Mouse (Mus musculus) MEL (cell line): ENCODE measurements around the gene Rab31. TPM values are rescaled to one million over a fixed set of nuclear protein-coding genes. Genes with fewer than 3 reads are reported as not detected.
A peak's percentile ranks its signal among the peaks of the same experiment; 100 is the strongest.

Experiments
- DNase-seq: peaks from one replicate; pipeline ENCODE4 v3.0.0; 2011; ENCODE audit warnings: low read depth, low spot score
- H3K27ac ChIP-seq: 2 replicates; pipeline ENCODE4 v1.5.1; 2012; ENCODE audit warnings: low read depth, mild to moderate bottlenecking, control low read depth, low read length, moderate library complexity; ENCODE audit not compliant: control insufficient read depth
- H3K27me3 ChIP-seq, 2 experiments: fragments of 150-350 bp in 1 of 2; sonication (generic) in 1 of 2; 2 replicates each; pipeline ENCODE4 v1.6.1; 2012; ENCODE audit warnings: low read length in 2 of 2, mild to moderate bottlenecking in 2 of 2, improper control_type of control experiment in 1 of 2, moderate library complexity in 1 of 2; ENCODE audit not compliant: insufficient read depth in 2 of 2, control insufficient read depth in 1 of 2
- H3K36me3 ChIP-seq, 2 experiments: 2 replicates each; pipeline ENCODE4 v1.6.1; 2012 to 2014; ENCODE audit warnings: low read length in 2 of 2, improper control_type of control experiment in 1 of 2, inconsistent platforms in 1 of 2, mild to moderate bottlenecking in 1 of 2; ENCODE audit not compliant: insufficient read depth in 2 of 2, control insufficient read depth in 1 of 2
- H3K4me1 ChIP-seq, 2 experiments: fragments of 150-350 bp in 1 of 2; sonication (generic) in 1 of 2; 2 replicates each; pipeline ENCODE4 v1.6.1; 2012; ENCODE audit warnings: low read length in 2 of 2, improper control_type of control experiment in 1 of 2, mild to moderate bottlenecking in 1 of 2; ENCODE audit not compliant: insufficient read depth in 2 of 2, control insufficient read depth in 1 of 2
- H3K4me3 ChIP-seq, 2 experiments: fragments of 150-350 bp in 1 of 2; sonication (generic) in 1 of 2; 2 replicates each; pipeline ENCODE4 v1.5.1; 2012; ENCODE audit warnings: low read depth in 2 of 2, low read length in 2 of 2, mild to moderate bottlenecking in 2 of 2, moderate library complexity in 2 of 2, control low read depth in 1 of 2, improper control_type of control experiment in 1 of 2; ENCODE audit not compliant: control insufficient read depth in 1 of 2, insufficient read depth in 1 of 2
- H3K79me2 ChIP-seq: 2 replicates; pipeline ENCODE4 v1.6.1; 2012; ENCODE audit warnings: mild to moderate bottlenecking, low read length, moderate library complexity; ENCODE audit not compliant: control insufficient read depth, poor library complexity, insufficient read depth
- H3K9ac ChIP-seq: 2 replicates; pipeline ENCODE4 v1.6.1; 2012; ENCODE audit warnings: low read depth, mild to moderate bottlenecking, control low read depth, low read length, moderate library complexity; ENCODE audit not compliant: control insufficient read depth, poor library complexity, severe bottlenecking
- H3K9me3 ChIP-seq: fragments of 150-350 bp; sonication (generic); replicated peaks from 2 replicates; pipeline ENCODE4 v1.6.1; 2012; ENCODE audit warnings: mild to moderate bottlenecking, low read length, improper control_type of control experiment, moderate library complexity; ENCODE audit not compliant: insufficient read depth
- BHLHE40 ChIP-seq: IDR thresholded peaks from 2 replicates; pipeline ENCODE4 v1.6.1; 2012; ENCODE audit warnings: low read depth, mild to moderate bottlenecking, inconsistent platforms, low read length, improper control_type of control experiment, borderline replicate concordance
- CHD2 ChIP-seq: IDR thresholded peaks from 2 replicates; pipeline ENCODE4 v1.6.1; 2011; ENCODE audit warnings: low read length, improper control_type of control experiment
- E2F4 ChIP-seq: IDR thresholded peaks from 2 replicates; pipeline ENCODE4 v1.6.1; 2011; ENCODE audit warnings: low read depth, low read length, improper control_type of control experiment, borderline replicate concordance
- ELF1 ChIP-seq: IDR thresholded peaks from 2 replicates; pipeline ENCODE4 v1.6.1; 2014; ENCODE audit warnings: low read depth, mild to moderate bottlenecking, inconsistent platforms, low read length, improper control_type of control experiment, moderate library complexity
- EP300 ChIP-seq, 2 experiments: IDR thresholded peaks; 2 replicates each; pipeline ENCODE4 v1.6.1; 2011; ENCODE audit warnings: improper control_type of control experiment in 2 of 2, low read length in 2 of 2, low read depth in 1 of 2, mild to moderate bottlenecking in 1 of 2
- ETS1 ChIP-seq: IDR thresholded peaks from 2 replicates; pipeline ENCODE4 v1.6.1; 2012; ENCODE audit warnings: low read depth, mild to moderate bottlenecking, inconsistent platforms, low read length, improper control_type of control experiment, moderate library complexity
- GATA1 ChIP-seq: IDR thresholded peaks from 2 replicates; pipeline ENCODE4 v1.6.1; 2011; ENCODE audit warnings: low read depth, low read length, improper control_type of control experiment
- HCFC1 ChIP-seq: IDR thresholded peaks from 2 replicates; pipeline ENCODE4 v1.6.1; 2012; ENCODE audit warnings: low read depth, mild to moderate bottlenecking, inconsistent platforms, low read length, improper control_type of control experiment, moderate library complexity
- JUND ChIP-seq: IDR thresholded peaks from 2 replicates; pipeline ENCODE4 v1.6.1; 2011; ENCODE audit warnings: low read depth, mild to moderate bottlenecking, improper control_type of control experiment, low read length
- KAT2A ChIP-seq: conservative IDR thresholded peaks from 2 replicates; pipeline ENCODE4 v1.6.1; 2012; ENCODE audit warnings: low read depth, low read length, improper control_type of control experiment, inconsistent platforms
- MAFK ChIP-seq: IDR thresholded peaks from 2 replicates; pipeline ENCODE4 v1.6.1; 2011; ENCODE audit warnings: low read depth, mild to moderate bottlenecking, low read length, improper control_type of control experiment, borderline replicate concordance
- MAX ChIP-seq: IDR thresholded peaks from 2 replicates; pipeline ENCODE4 v1.6.1; 2011; ENCODE audit warnings: low read length, improper control_type of control experiment
- MAZ ChIP-seq: IDR thresholded peaks from 2 replicates; pipeline ENCODE4 v1.6.1; 2012; ENCODE audit warnings: low read depth, mild to moderate bottlenecking, inconsistent platforms, low read length, improper control_type of control experiment
- MEF2A ChIP-seq: IDR thresholded peaks from 2 replicates; pipeline ENCODE4 v1.6.1; 2014; ENCODE audit warnings: low read depth, mild to moderate bottlenecking, inconsistent platforms, low read length, improper control_type of control experiment; ENCODE audit not compliant: poor library complexity, insufficient replicate concordance, severe bottlenecking; ENCODE audit errors: extremely low read depth
- MYB ChIP-seq: IDR thresholded peaks from 2 replicates; pipeline ENCODE4 v1.6.1; 2011; ENCODE audit warnings: mild to moderate bottlenecking, low read depth, low read length, improper control_type of control experiment
- MYC ChIP-seq: IDR thresholded peaks from 2 replicates; pipeline ENCODE4 v1.6.1; 2011; ENCODE audit warnings: low read depth, mild to moderate bottlenecking, low read length, improper control_type of control experiment, moderate library complexity
- NRF1 ChIP-seq: IDR thresholded peaks from 2 replicates; pipeline ENCODE4 v1.6.1; 2014; ENCODE audit warnings: low read depth, mild to moderate bottlenecking, inconsistent platforms, low read length, improper control_type of control experiment, moderate library complexity; ENCODE audit not compliant: poor library complexity, insufficient read depth, severe bottlenecking
- POLR2A ChIP-seq, 2 experiments: IDR thresholded peaks; 2 replicates each; pipeline ENCODE4 v1.6.1; 2011 to 2012; ENCODE audit warnings: low read length in 2 of 2, mild to moderate bottlenecking in 2 of 2, control low read depth in 1 of 2, improper control_type of control experiment in 1 of 2, low read depth in 1 of 2, moderate library complexity in 1 of 2; ENCODE audit not compliant: control insufficient read depth in 1 of 2, insufficient read depth in 1 of 2, poor library complexity in 1 of 2
- POLR2AphosphoS2 ChIP-seq: IDR thresholded peaks from 2 replicates; pipeline ENCODE4 v1.6.1; 2011; ENCODE audit warnings: low read length, improper control_type of control experiment
- RAD21 ChIP-seq: IDR thresholded peaks from 2 replicates; pipeline ENCODE4 v1.6.1; 2011; ENCODE audit warnings: mild to moderate bottlenecking, low read depth, low read length, improper control_type of control experiment
- RCOR1 ChIP-seq: IDR thresholded peaks from 2 replicates; pipeline ENCODE4 v1.6.1; 2012; ENCODE audit warnings: low read depth, mild to moderate bottlenecking, inconsistent platforms, low read length, improper control_type of control experiment
- SIN3A ChIP-seq: IDR thresholded peaks from 2 replicates; pipeline ENCODE4 v1.6.1; 2012; ENCODE audit warnings: low read length, improper control_type of control experiment, inconsistent platforms
- SMC3 ChIP-seq: IDR thresholded peaks from 2 replicates; pipeline ENCODE4 v1.6.1; 2011; ENCODE audit warnings: low read depth, low read length, improper control_type of control experiment
- TAL1 ChIP-seq: IDR thresholded peaks from 2 replicates; pipeline ENCODE4 v1.6.1; 2012; ENCODE audit warnings: mild to moderate bottlenecking, inconsistent platforms, low read length, moderate library complexity, mixed read lengths
- TBP ChIP-seq: IDR thresholded peaks from 2 replicates; pipeline ENCODE4 v1.8.0; 2011; ENCODE audit warnings: low read depth, low read length, improper control_type of control experiment
- UBTF ChIP-seq: IDR thresholded peaks from 2 replicates; pipeline ENCODE4 v1.6.1; 2012; ENCODE audit warnings: low read depth, mild to moderate bottlenecking, inconsistent platforms, low read length, improper control_type of control experiment, moderate library complexity, borderline replicate concordance; ENCODE audit not compliant: insufficient read depth
- USF1 ChIP-seq: IDR thresholded peaks from 2 replicates; pipeline ENCODE4 v1.6.1; 2014; ENCODE audit warnings: low read depth, mild to moderate bottlenecking, inconsistent platforms, low read length, improper control_type of control experiment, moderate library complexity
- ZC3H11A ChIP-seq: IDR thresholded peaks from 2 replicates; pipeline ENCODE4 v1.6.1; 2012; ENCODE audit warnings: low read depth, mild to moderate bottlenecking, inconsistent platforms, low read length, improper control_type of control experiment
- ZKSCAN1 ChIP-seq: IDR thresholded peaks from 2 replicates; pipeline ENCODE4 v1.6.1; 2012; ENCODE audit warnings: low read depth, mild to moderate bottlenecking, inconsistent platforms, low read length, improper control_type of control experiment, moderate library complexity
- ZMIZ1 ChIP-seq: IDR thresholded peaks from 2 replicates; pipeline ENCODE4 v1.6.1; 2012; ENCODE audit warnings: low read depth, mild to moderate bottlenecking, inconsistent platforms, low read length, improper control_type of control experiment, moderate library complexity
- ZNF384 ChIP-seq: IDR thresholded peaks from 2 replicates; pipeline ENCODE4 v1.6.1; 2012; ENCODE audit warnings: low read depth, mild to moderate bottlenecking, inconsistent platforms, low read length, improper control_type of control experiment
- polyA plus RNA-seq, 2 experiments: library from polyadenylated mRNA; stranded (reverse) in 1 of 2; unstranded in 1 of 2; fragments of >175 nt in 1 of 2; fragments of >200 nt in 1 of 2; gene quantifications; 2 replicates each; pipeline versions ENCODE4 v1.2.1 to v1.2.4; 2012; ENCODE audit warnings: low replicate concordance in 2 of 2, low read depth in 1 of 2; ENCODE audit not compliant: insufficient read length in 2 of 2, insufficient read depth in 1 of 2, missing spikeins in 1 of 2
- total RNA-seq: library from RNA; depleted of rRNA; stranded (reverse); fragments of 300-350 nt; gene quantifications from 2 replicates; pipeline ENCODE4 v1.2.3, GENCODE M21; 2012

Gene Rab31
- total and polyA plus RNA-seq, 3 experiments, result 23.6 to 25.7 TPM; not detected in 1

- H3K27ac ChIP-seq, result no peak overlapping the region
Observed at GRCm38 (mm10) chr17:65611721-65612120, 160.8 kb downstream of the Rab31 start.

DNA sequence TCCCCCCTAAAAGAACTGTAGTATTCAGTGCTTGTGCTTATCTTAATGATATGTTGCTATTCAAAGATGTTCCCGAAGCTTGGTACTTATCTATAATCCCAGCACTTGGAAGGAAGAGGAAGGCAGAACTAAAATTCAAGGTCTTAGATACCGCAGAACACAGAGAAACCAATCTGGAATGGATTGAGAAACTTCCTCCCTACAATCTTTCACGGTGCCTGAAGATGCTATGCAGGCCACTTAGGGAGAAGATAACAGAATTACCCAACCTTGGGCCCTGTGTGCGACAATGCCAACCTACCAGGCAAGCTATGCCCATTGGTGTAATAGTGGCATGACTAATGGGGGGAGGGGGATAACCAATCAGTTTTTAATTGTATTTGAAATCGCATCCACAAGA, 163.8 kb downstream of the Rab31 start:
- H3K4me3 ChIP-seq, result no peak overlapping the region
- H3K4me1 ChIP-seq, result peaks cover 41 to 49% of the 10 kb centered on the region in 2 experiments
- no peak for TF ChIP-seq E2F4
- 0 out of 2 replicates have a peak, but pooled peaks have one; percentile 55 for TF ChIP-seq TBP
- TF ChIP-seq MYB, result peak; percentile 34; the same call in 1 of the 2 replicates
- peak; percentile 67 for TF ChIP-seq SIN3A
- TF ChIP-seq MEF2A, result no peak
- TF ChIP-seq USF1, result no peak
- no peak for TF ChIP-seq POLR2A (IDR thresholded peaks at IDR 0.05; ENCODE audit: control insufficient read depth in 1 of 2, insufficient read depth in 1 of 2, low read depth in 1 of 2, low read length in 2 of 2, poor library complexity in 1 of 2)
- no peak for TF ChIP-seq KAT2A
- peak; percentile 88 for TF ChIP-seq GATA1
- TF ChIP-seq ZNF384, result no peak
- TF ChIP-seq NRF1, result no peak
- 0 out of 2 replicates have a peak, but pooled peaks have one; percentile 30 for TF ChIP-seq BHLHE40
- no peak for TF ChIP-seq JUND
- peak; percentile 79 to 90 for TF ChIP-seq EP300 (IDR thresholded peaks at IDR 0.05; ENCODE audit: low read depth in 1 of 2, low read length in 2 of 2)
- no peak for TF ChIP-seq ZC3H11A
- TF ChIP-seq ELF1, result no peak
- TF ChIP-seq UBTF, result no peak
- peak; percentile 99 for TF ChIP-seq RCOR1
- TF ChIP-seq HCFC1, result no peak
- no peak for TF ChIP-seq ZMIZ1
- peak; percentile 85 for TF ChIP-seq TAL1
- no peak for TF ChIP-seq MYC
- no peak for TF ChIP-seq RAD21
- no peak; the same call in 1 of the 2 replicates for TF ChIP-seq MAFK
- TF ChIP-seq MAX, result no peak
- TF ChIP-seq POLR2AphosphoS2, result no peak
- TF ChIP-seq SMC3, result no peak

More at GRCm38 (mm10) chr17:65611721-65612120, 160.8 kb downstream of the Rab31 start:
- Histone ChIP-seq H3K4me3 (peak overlapping the region; percentile 97 to 99), H3K79me2 (peaks cover 55% of the 10 kb centered on the region), H3K36me3 (peaks cover 6 to 48% of the 10 kb centered on the region in 2 experiments), H3K9ac (peak overlapping the region; percentile 90), H3K27me3 (no peaks in the 10 kb centered on the region), H3K4me1 (peaks cover 28 to 29% of the 10 kb centered on the region in 2 experiments), H3K9me3 (no peaks in the 10 kb centered on the region)
- peak; percentile 37 for DNase-seq
- TF ChIP-seq BHLHE40 (no peak), MAFK (no peak), TBP (no peak), MAZ (no peak), SMC3 (no peak), ZKSCAN1 (no peak), SIN3A (no peak; the same call in 1 of the 2 replicates), ETS1 (no peak), E2F4 (no peak), MAX (no peak), CHD2 (no peak), NRF1 (no peak), EP300 (IDR thresholded peaks at IDR 0.05; ENCODE audit: low read depth in 1 of 2, low read length in 2 of 2) (no peak)

More for the DNA sequence above, 163.8 kb downstream of the Rab31 start:
- no peak overlapping the region for H3K27ac ChIP-seq
- peaks cover 81% of the 10 kb centered on the region for H3K79me2 ChIP-seq
- H3K9me3 ChIP-seq, result no peaks in the 10 kb centered on the region
- no peaks in the 10 kb centered on the region for H3K27me3 ChIP-seq
- peaks cover 6 to 71% of the 10 kb centered on the region in 2 experiments for H3K36me3 ChIP-seq
- DNase-seq, result peak; percentile 69
- no peak overlapping the region for H3K9ac ChIP-seq
